Mouse (Mus musculus): Measurements from ENCODE around the gene Srsf7.

- TF ChIP-seq POLR2A (IDR thresholded peaks at IDR 0.05; ENCODE audit: low read depth, low read length) (no peak), CTCF (IDR thresholded peaks at IDR 0.05; ENCODE audit: extremely low read depth, insufficient read depth, insufficient read length, insufficient replicate concordance) (no peak)
These were observed 27.3 kb upstream of the Srsf7 start for GRCm38 (mm10) chr17:80234376-80234775.

Measured in spleen, adult 2 months (tissue).